Mouse (Mus musculus): ENCODE measurements around the gene Rcsd1.

GRCm38 (mm10) chr1:165645102-165645501 is 64.5 kb downstream of the Rcsd1 start:
- TF ChIP-seq CTCF (IDR thresholded peaks at IDR 0.05; ENCODE audit: insufficient read depth, low read length): no peak
- no peak for TF ChIP-seq POLR2A (IDR thresholded peaks at IDR 0.05; ENCODE audit: borderline replicate concordance, extremely low read depth, low read depth, low read length)

All from lung, adult 2 months (tissue).